Mouse (Mus musculus): ENCODE data around the gene Nkpd1. TPM values are rescaled to one million over a fixed set of nuclear protein-coding genes. Genes with fewer than 3 reads are reported as not detected.

Nkpd1 gene
- under 1 TPM; 0.01 to 0.32 TPM for polyA plus RNA-seq (2012; fragmentation: generic; extraction: Trizol)

DNA sequence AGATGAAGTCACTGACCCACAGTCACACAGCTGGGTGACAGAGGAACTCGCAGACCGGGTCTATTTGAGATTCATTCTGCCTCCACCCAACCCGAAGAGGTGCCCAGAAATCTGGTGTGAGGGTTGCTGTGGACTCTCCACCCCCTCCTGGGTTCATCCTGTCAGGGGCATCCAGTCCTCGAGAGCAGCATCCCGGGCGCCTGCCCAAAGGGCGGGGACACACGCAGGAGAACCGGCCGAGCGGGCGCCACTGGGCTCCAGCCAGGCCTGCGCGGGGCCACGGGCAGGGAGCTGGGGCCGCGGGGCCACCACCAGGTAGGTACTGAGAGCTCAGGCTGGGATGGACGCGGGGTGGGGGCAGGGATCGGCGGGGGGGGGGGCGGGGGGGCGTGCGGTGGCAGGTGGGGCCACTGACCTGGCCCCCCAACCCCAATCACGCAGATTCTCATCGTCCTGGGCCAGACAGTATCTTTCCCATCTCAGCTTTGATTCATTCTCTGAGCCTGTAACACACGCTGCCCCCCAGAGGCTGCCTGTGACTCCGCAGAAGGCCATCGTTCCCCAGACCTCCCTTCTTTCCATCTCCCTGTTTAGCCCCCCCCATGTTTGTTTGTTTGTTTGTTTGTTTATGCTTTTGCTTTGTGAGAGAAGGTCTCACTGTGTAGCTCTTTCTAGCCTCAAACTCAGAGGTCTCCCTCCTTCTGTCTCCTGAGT, at the start of gene Nkpd1:
Gene Nkpd1, plus strand, starts transcription at position 187 of the 714 bp plus-strand sequence.

DNA sequence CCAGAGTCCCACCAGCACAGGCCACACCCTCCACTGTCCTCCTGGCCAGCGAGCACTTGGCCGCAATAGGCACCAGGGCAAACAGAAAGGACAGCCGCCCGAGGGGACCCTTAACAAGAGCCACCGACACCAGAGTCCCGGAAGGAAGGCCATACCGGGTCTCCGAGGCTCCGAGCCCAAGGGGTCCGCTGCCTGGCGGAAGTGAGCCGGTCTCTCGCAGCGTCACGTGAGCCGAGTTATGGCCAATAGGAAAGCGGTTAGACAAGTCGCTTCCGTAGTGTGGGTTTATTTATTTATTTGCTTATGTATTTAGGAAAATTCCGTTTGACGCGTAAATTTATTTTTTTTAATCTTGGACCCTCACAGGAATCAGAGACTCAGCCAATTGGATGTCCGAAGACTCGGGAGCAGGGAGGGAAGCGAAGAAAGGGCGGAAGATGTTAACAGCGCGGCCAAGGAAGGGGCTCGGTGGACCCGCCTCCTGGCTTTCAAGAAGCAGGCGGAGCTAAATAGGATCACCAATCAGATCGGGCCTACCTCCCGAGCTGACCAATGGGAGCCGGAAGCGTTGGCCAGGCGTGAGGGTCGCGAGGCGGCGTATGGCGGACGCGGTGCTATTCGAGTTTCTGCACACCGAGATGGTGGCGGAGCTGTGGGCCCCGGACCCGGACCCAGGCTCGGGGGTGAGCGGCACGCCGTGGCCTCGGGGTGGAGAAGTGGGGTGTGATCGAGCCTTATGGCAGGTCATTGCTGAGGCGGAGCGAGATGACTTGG, 9.3 kb upstream of the Nkpd1 start, which contains the start of the genes Bloc1s3 and Trappc6a:
Gene Bloc1s3, minus strand, starts transcription at position 218 of the 774 bp plus-strand sequence.
Gene Trappc6a, plus strand, starts transcription at position 246 of the 774 bp plus-strand sequence.

DNA sequence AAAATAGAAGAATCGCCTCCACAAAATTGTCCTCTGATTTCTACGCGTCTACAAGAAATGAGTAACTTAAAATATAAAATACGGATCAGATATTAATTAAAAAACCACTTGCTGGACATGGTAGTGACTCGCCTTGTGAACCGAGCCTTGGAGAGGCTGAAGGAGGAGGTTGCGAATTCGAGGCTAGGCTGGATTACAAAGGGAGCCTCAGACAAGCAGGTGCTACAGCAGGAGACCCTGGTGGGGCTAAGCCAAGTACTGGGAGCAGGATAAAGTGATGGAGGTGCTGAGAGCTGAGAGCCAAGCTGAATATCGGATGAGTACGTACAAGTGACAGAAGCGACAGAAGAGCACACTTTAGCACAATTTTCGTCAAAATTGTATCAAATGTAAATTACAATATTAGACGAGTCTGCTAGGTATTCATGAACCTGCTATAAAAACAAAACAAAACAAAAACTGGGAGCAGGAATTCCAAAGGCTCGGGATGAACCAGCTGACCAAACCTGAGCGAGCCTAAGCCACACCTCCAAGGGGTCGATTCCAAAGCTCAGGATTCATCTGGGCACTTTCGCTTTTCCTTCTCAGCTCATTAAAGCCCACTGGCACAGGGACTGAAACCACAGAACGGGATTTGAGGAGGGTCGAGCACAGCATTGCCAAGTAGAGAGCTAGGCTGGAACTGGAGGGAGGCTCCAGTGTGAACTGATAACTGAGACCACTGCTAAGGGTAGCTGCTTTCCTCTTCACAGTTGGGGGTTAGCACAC, 45.2 kb downstream of the Nkpd1 start, which contains the start of gene Ppp1r37:
Gene Ppp1r37, minus strand, starts transcription at position 434 of the 768 bp plus-strand sequence.

Other genes starting within 250 kb of the Nkpd1 start
- gene Vasp, start 246.0 kb upstream of the Nkpd1 start, polyA plus RNA-seq (2012; fragmentation: generic; extraction: Trizol): 10 to 100 TPM; 30.1 to 39.1 TPM
- gene Ppm1n, start 237.8 kb upstream of the Nkpd1 start, polyA plus RNA-seq (2012; fragmentation: generic; extraction: Trizol): not detected
- 1 to 10 TPM in 1 of 2 experiments, under 1 TPM in 1; 0.91 to 1.1 TPM for gene Rtn2, start 235.2 kb upstream of the Nkpd1 start, polyA plus RNA-seq (2012; fragmentation: generic; extraction: Trizol)
- 1 to 10 TPM in 1 of 2 experiments, under 1 TPM in 1; 0.29 to 1.1 TPM for gene Fosb, start 207.8 kb upstream of the Nkpd1 start, polyA plus RNA-seq (2012; fragmentation: generic; extraction: Trizol)
- gene Ercc1, start 173.1 kb upstream of the Nkpd1 start, polyA plus RNA-seq (2012; fragmentation: generic; extraction: Trizol): 100 to 1,000 TPM in 1 of 2 experiments, 10 to 100 TPM in 1; 85.1 to 272 TPM
- 10 to 100 TPM in 1 of 2 experiments, 1 to 10 TPM in 1; 9.0 to 24.5 TPM for gene Cd3eap, start 158.4 kb upstream of the Nkpd1 start, polyA plus RNA-seq (2012; fragmentation: generic; extraction: Trizol)
- gene Ppp1r13l, start 158.1 kb upstream of the Nkpd1 start, polyA plus RNA-seq (2012; fragmentation: generic; extraction: Trizol): 1 to 10 TPM; 7.3 to 7.9 TPM
- gene Ercc2, start 135.8 kb upstream of the Nkpd1 start, polyA plus RNA-seq (2012; fragmentation: generic; extraction: Trizol): 10 to 100 TPM in 1 of 2 experiments, 1 to 10 TPM in 1; 6.7 to 12.5 TPM
- 1 to 10 TPM in 1 of 2 experiments, under 1 TPM in 1; 0.61 to 2.7 TPM for gene Klc3, start 113.7 kb upstream of the Nkpd1 start, polyA plus RNA-seq (2012; fragmentation: generic; extraction: Trizol)
- gene Ckm, start 113.1 kb upstream of the Nkpd1 start, polyA plus RNA-seq (2012; fragmentation: generic; extraction: Trizol): under 1 TPM in 1 of 2 experiments, not detected in 1; 0.05 TPM
- 10 to 100 TPM in 1 of 2 experiments, 1 to 10 TPM in 1; 7.2 to 16.0 TPM for gene Mark4, start 59.0 kb upstream of the Nkpd1 start, polyA plus RNA-seq (2012; fragmentation: generic; extraction: Trizol)
- gene Exoc3l2, start 54.5 kb upstream of the Nkpd1 start, polyA plus RNA-seq (2012; fragmentation: generic; extraction: Trizol): under 1 TPM; 0.06 to 0.08 TPM
- gene Bloc1s3, start 9.5 kb upstream of the Nkpd1 start, polyA plus RNA-seq (2012; fragmentation: generic; extraction: Trizol): 1 to 10 TPM; 2.8 to 7.6 TPM
- 100 to 1,000 TPM in 1 of 2 experiments, 10 to 100 TPM in 1; 46.3 to 112 TPM for gene Trappc6a, start 9.4 kb upstream of the Nkpd1 start, polyA plus RNA-seq (2012; fragmentation: generic; extraction: Trizol)
- gene Ppp1r37, start 45.2 kb downstream of the Nkpd1 start, polyA plus RNA-seq (2012; fragmentation: generic; extraction: Trizol): 10 to 100 TPM; 33.3 to 45.0 TPM
- gene Zfp296, start 59.4 kb downstream of the Nkpd1 start, polyA plus RNA-seq (2012; fragmentation: generic; extraction: Trizol): under 1 TPM in 1 of 2 experiments, not detected in 1; 0.07 TPM
- gene Gemin7, start 59.8 kb downstream of the Nkpd1 start, polyA plus RNA-seq (2012; fragmentation: generic; extraction: Trizol): 100 to 1,000 TPM; 127 to 141 TPM
- gene Clasrp, start 86.6 kb downstream of the Nkpd1 start, polyA plus RNA-seq (2012; fragmentation: generic; extraction: Trizol): 10 to 100 TPM; 11.9 to 28.1 TPM
- 10 to 100 TPM; 11.9 to 33.1 TPM for gene Relb, start 111.6 kb downstream of the Nkpd1 start, polyA plus RNA-seq (2012; fragmentation: generic; extraction: Trizol)
- 10 to 100 TPM; 82.8 to 99.6 TPM for gene Clptm1, start 147.2 kb downstream of the Nkpd1 start, polyA plus RNA-seq (2012; fragmentation: generic; extraction: Trizol)
- under 1 TPM in 1 of 2 experiments, not detected in 1; 0.94 TPM for gene Apoc2, start 160.1 kb downstream of the Nkpd1 start, polyA plus RNA-seq (2012; fragmentation: generic; extraction: Trizol)
- not detected for gene Gm44805, start 163.6 kb downstream of the Nkpd1 start, polyA plus RNA-seq (2012; fragmentation: generic; extraction: Trizol)
- 1 to 10 TPM in 1 of 2 experiments, not detected in 1; 4.6 TPM for gene Apoc4, start 163.6 kb downstream of the Nkpd1 start, polyA plus RNA-seq (2012; fragmentation: generic; extraction: Trizol)
- 10 to 100 TPM in 1 of 2 experiments, not detected in 1; 23.3 TPM for gene Apoc1, start 174.8 kb downstream of the Nkpd1 start, polyA plus RNA-seq (2012; fragmentation: generic; extraction: Trizol)
- gene Apoe, start 181.3 kb downstream of the Nkpd1 start, polyA plus RNA-seq (2012; fragmentation: generic; extraction: Trizol): 10 to 100 TPM in 1 of 2 experiments, under 1 TPM in 1; 0.54 to 25.5 TPM
- gene Tomm40, start 197.6 kb downstream of the Nkpd1 start, polyA plus RNA-seq (2012; fragmentation: generic; extraction: Trizol): 100 to 1,000 TPM in 1 of 2 experiments, 10 to 100 TPM in 1; 73.6 to 172 TPM
- 10 to 100 TPM; 10.7 to 22.9 TPM for gene Nectin2, start 232.6 kb downstream of the Nkpd1 start, polyA plus RNA-seq (2012; fragmentation: generic; extraction: Trizol)